Mouse (Mus musculus) small intestine, adult 2 months (tissue): Measurements from ENCODE around the gene Npc1l1.

Experiments
- CTCF ChIP-seq: fragments of 200-500 bp; IDR thresholded peaks from 2 replicates; pipeline ENCODE4 v1.5.1; 2012; ENCODE audit warnings: low read depth, mild to moderate bottlenecking, control low read depth, inconsistent platforms, low read length, moderate library complexity, mixed read lengths; ENCODE audit not compliant: insufficient replicate concordance, insufficient read length; ENCODE audit errors: extremely low read depth
- POLR2A ChIP-seq: fragments of 200-500 bp; IDR thresholded peaks from 2 replicates; pipeline ENCODE4 v1.6.1; 2012; ENCODE audit warnings: low read depth, mild to moderate bottlenecking, control low read depth, inconsistent platforms, low read length, moderate library complexity

- TF ChIP-seq CTCF (no peak), POLR2A (no peak)
Measured at GRCm38 (mm10) chr11:6244707-6245106, 14.8 kb upstream of the Npc1l1 start.
